Mouse (Mus musculus) lung, postnatal 0 days (tissue): ENCODE data around the gene Erg. TPM values are rescaled to one million over a fixed set of nuclear protein-coding genes. Genes with fewer than 3 reads are reported as not detected.

Experiments
- ATAC-seq: fragments of 200-750 bp; cut with Nextera tagmentation; 2 replicates; pipeline ENCODE4 v1.8.0; 2017; ENCODE audit warnings: moderate library complexity
- DNase-seq: peaks from one replicate; pipeline ENCODE4 v3.0.0-alpha.2; 2016; ENCODE audit warnings: low spot score
- H3K27ac ChIP-seq: fragments of 300-500 bp; sonication (generic); 2 replicates; pipeline ENCODE4 v1.5.1; 2014; ENCODE audit warnings: antibody characterized with exemption, mild to moderate bottlenecking, low read length, mixed read lengths
- H3K27me3 ChIP-seq: fragments of 300-500 bp; sonication (generic); replicated peaks from 2 replicates; pipeline ENCODE4 v1.6.1; 2014; ENCODE audit warnings: low read length, mixed read lengths; ENCODE audit not compliant: insufficient read depth
- H3K36me3 ChIP-seq: fragments of 300-500 bp; sonication (generic); 2 replicates; pipeline ENCODE4 v1.6.1; 2014; ENCODE audit warnings: low read length, mixed read lengths; ENCODE audit not compliant: insufficient read depth
- H3K4me1 ChIP-seq: fragments of 300-500 bp; sonication (generic); 2 replicates; pipeline ENCODE4 v1.6.1; 2014; ENCODE audit warnings: antibody characterized with exemption, low read depth, low read length, mixed read lengths; ENCODE audit not compliant: insufficient read depth
- H3K4me2 ChIP-seq: fragments of 300-500 bp; sonication (generic); replicated peaks from 2 replicates; pipeline ENCODE4 v1.6.1; 2014; ENCODE audit warnings: low read depth, mild to moderate bottlenecking, low read length, moderate library complexity, mixed read lengths
- H3K4me3 ChIP-seq: fragments of 300-500 bp; sonication (generic); 2 replicates; pipeline ENCODE4 v1.5.1; 2014; ENCODE audit warnings: low read depth, low read length
- H3K9ac ChIP-seq: fragments of 300-500 bp; sonication (generic); replicated peaks from 2 replicates; pipeline ENCODE4 v1.6.1; 2014; ENCODE audit warnings: low read depth, mild to moderate bottlenecking
- H3K9me3 ChIP-seq: fragments of 300-500 bp; sonication (generic); 2 replicates; pipeline ENCODE4 v1.6.1; 2016; ENCODE audit warnings: low read length, mixed read lengths
- CTCF ChIP-seq: IDR thresholded peaks from 2 replicates; pipeline ENCODE4 v1.5.1; 2016; ENCODE audit warnings: antibody characterized with exemption, mild to moderate bottlenecking
- EP300 ChIP-seq: IDR thresholded peaks from 2 replicates; pipeline ENCODE4 v1.6.1; 2016; ENCODE audit warnings: antibody characterized with exemption, mild to moderate bottlenecking, control low read depth
- WGBS: fragments of 180-500 bp; shearing (Covaris S2); extraction: QIAGEN DNeasy Blood & Tissue Kit; methylation state at CpG from one replicate; pipeline ENCODE4 v1.1.7; 2014; 5-methylcytosine and 5-hydroxymethylcytosine counted together
- polyA plus RNA-seq: library from polyadenylated mRNA; unstranded; fragments of >200 nt; fragmentation: Nextera tagmentation; extraction: Ambion mirVana; gene quantifications from 2 replicates; pipeline ENCODE4 v1.2.1, GENCODE M21; 2015

The Erg gene
- polyA plus RNA-seq, result 13.2 and 14.5 TPM in 2 replicates

GRCm38 (mm10) chr16:95586311-95586602 lies at the start of gene Erg:
Gene Erg (minus strand): TSS chr16:95586593.
- WGBS, result 2% methylated on average over 5 of the region's 5 CpGs
- ATAC-seq (no peak), DNase-seq (no peak)
- Histone ChIP-seq H3K36me3 (no peaks in the 10 kb centered on the region), H3K4me2 (peak within 1 kb of the TSS; percentile 50), H3K4me1 (peaks cover 4% of the 10 kb centered on the region), H3K4me3 (peak within 1 kb of the TSS; percentile 28), H3K9ac (no peak within 1 kb of the TSS), H3K27ac (peak within 1 kb of the TSS; percentile 14; the same call in 1 of the 2 replicates), H3K9me3 (no peaks in the 10 kb centered on the region), H3K27me3 (peaks cover 18% of the 10 kb centered on the region; the same call in 1 of the 2 replicates)
- TF ChIP-seq CTCF (no peak), EP300 (no peak)

GRCm38 (mm10) chr16:95631816-95632215 lies 45.4 kb upstream of the Erg start:
- Histone ChIP-seq H3K27ac (no peak overlapping the region), H3K4me3 (no peak overlapping the region), H3K36me3 (no peaks in the 10 kb centered on the region), H3K4me1 (no peaks in the 10 kb centered on the region), H3K9ac (no peak overlapping the region), H3K4me2 (no peak overlapping the region), H3K27me3 (no peaks in the 10 kb centered on the region), H3K9me3 (no peaks in the 10 kb centered on the region)
- no peak for TF ChIP-seq EP300
- no peak for TF ChIP-seq CTCF
- no peak for DNase-seq
- 80% methylated on average over 10 of the region's 10 CpGs for WGBS
- ATAC-seq, result no peak

- no peak overlapping the region for H3K27ac ChIP-seq
- H3K9ac ChIP-seq, result no peak overlapping the region
- DNase-seq, result no peak
- TF ChIP-seq CTCF (no peak), EP300 (no peak)
- WGBS, result 61% methylated on average over 7 of the region's 7 CpGs
- no peak overlapping the region for H3K4me3 ChIP-seq
- no peak for ATAC-seq
- no peaks in the 10 kb centered on the region; the same call in 1 of the 2 replicates for H3K4me1 ChIP-seq
- no peaks in the 10 kb centered on the region for H3K9me3 ChIP-seq
- no peaks in the 10 kb centered on the region for H3K27me3 ChIP-seq
- H3K4me2 ChIP-seq, result no peak overlapping the region
- H3K36me3 ChIP-seq, result no peaks in the 10 kb centered on the region
Observed at GRCm38 (mm10) chr16:95623876-95624770, 37.7 kb upstream of the Erg start.

- Histone ChIP-seq H3K9me3 (no peaks in the 10 kb centered on the region), H3K9ac (no peak overlapping the region), H3K4me1 (no peaks in the 10 kb centered on the region; the same call in 1 of the 2 replicates), H3K36me3 (no peaks in the 10 kb centered on the region), H3K27me3 (no peaks in the 10 kb centered on the region), H3K4me2 (no peak overlapping the region), H3K4me3 (no peak overlapping the region), H3K27ac (no peak overlapping the region)
- no peak for DNase-seq
- WGBS, result 93% methylated on average over 4 of the region's 4 CpGs
- TF ChIP-seq CTCF, result no peak
- no peak for TF ChIP-seq EP300
- no peak for ATAC-seq
Observed at GRCm38 (mm10) chr16:95623056-95623455, 36.7 kb upstream of the Erg start.

- peak; percentile 66; the same call in 1 of the 2 replicates for TF ChIP-seq EP300
- TF ChIP-seq CTCF, result no peak
- 30% methylated on average over 4 of the region's 4 CpGs for WGBS
- peak; percentile 88 for ATAC-seq
- H3K36me3 ChIP-seq, result no peaks in the 10 kb centered on the region
- no peak overlapping the region for H3K27ac ChIP-seq
- H3K27me3 ChIP-seq, result no peaks in the 10 kb centered on the region
- H3K9ac ChIP-seq, result no peak overlapping the region
- no peaks in the 10 kb centered on the region for H3K9me3 ChIP-seq
- no peak overlapping the region for H3K4me2 ChIP-seq
- H3K4me1 ChIP-seq, result no peaks in the 10 kb centered on the region; the same call in 1 of the 2 replicates
- DNase-seq, result peak; percentile 89
- no peak overlapping the region for H3K4me3 ChIP-seq
Observed at GRCm38 (mm10) chr16:95619859-95620325, 33.5 kb upstream of the Erg start.

GRCm38 (mm10) chr16:95618206-95618605 lies 31.8 kb upstream of the Erg start:
- ATAC-seq (no peak), DNase-seq (no peak)
- no peak overlapping the region for H3K27ac ChIP-seq
- H3K4me1 ChIP-seq, result no peaks in the 10 kb centered on the region; the same call in 1 of the 2 replicates
- no peaks in the 10 kb centered on the region for H3K27me3 ChIP-seq
- H3K9ac ChIP-seq, result no peak overlapping the region
- TF ChIP-seq EP300, result no peak
- H3K4me3 ChIP-seq, result no peak overlapping the region
- no peaks in the 10 kb centered on the region for H3K36me3 ChIP-seq
- 46% methylated on average over 15 of the region's 15 CpGs for WGBS
- peak overlapping the region; percentile 5; the same call in 1 of the 2 replicates for H3K4me2 ChIP-seq
- no peaks in the 10 kb centered on the region for H3K9me3 ChIP-seq
